Mouse (Mus musculus): ENCODE measurements around the gene Krtap19-4. TPM values are rescaled to one million over a fixed set of nuclear protein-coding genes. Genes with fewer than 3 reads are reported as not detected.

Krtap19-4 gene
- not detected in 2 replicates for polyA plus RNA-seq (2014; fragmentation: Nextera tagmentation; extraction: Ambion mirVana)

DNA sequence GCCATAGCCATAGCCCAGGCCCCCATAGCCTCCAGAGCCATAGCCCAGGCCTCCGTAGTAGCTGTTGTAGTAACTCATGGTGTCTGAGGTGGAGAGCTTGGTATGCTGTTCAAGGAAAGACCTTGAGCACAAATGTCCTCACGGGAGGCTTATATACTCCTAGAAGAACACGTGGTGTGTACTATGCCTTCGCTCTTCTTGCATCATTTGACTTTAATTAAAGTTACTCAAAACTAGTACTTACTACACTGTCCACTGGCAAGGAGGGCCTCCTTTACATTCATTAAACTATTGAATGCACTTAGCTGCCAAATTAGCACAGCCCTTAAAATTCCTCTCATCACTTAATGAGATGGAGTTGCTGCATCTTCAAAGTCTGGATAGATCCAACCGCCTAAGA, at the start of gene Krtap19-4:
Gene Krtap19-4, minus strand, starts transcription at position 101 of the 400 bp plus-strand sequence.
- Histone ChIP-seq H3K9ac (replicated peaks; ENCODE audit: low read length) (no peak within 1 kb of the TSS), H3K4me1 (ENCODE audit: control insufficient read depth, insufficient read depth, low read length) (no peaks in the 10 kb centered on the region), H3K4me3 (ENCODE audit: low read depth, low read length) (no peak within 1 kb of the TSS), H3K4me2 (ENCODE audit: low read depth, low read length) (no peak within 1 kb of the TSS), H3K27me3 (ENCODE audit: control insufficient read depth, insufficient read depth, low read length) (no peaks in the 10 kb centered on the region), H3K36me3 (replicated peaks; ENCODE audit: control insufficient read depth, insufficient read depth, low read depth, low read length) (no peaks in the 10 kb centered on the region), H3K27ac (replicated peaks; ENCODE audit: low read depth, low read length) (no peak within 1 kb of the TSS), H3K9me3 (replicated peaks; ENCODE audit: control insufficient read depth, low read length) (no peaks in the 10 kb centered on the region)
- ATAC-seq (replicated peaks; ENCODE audit: insufficient number of reproducible peaks, low FRiP score, low TSS enrichment, low read depth) (no peak), DNase-seq (ENCODE audit: low spot score) (no peak)
- 87% methylated on average over 5 of the region's 5 CpGs for WGBS

DNA sequence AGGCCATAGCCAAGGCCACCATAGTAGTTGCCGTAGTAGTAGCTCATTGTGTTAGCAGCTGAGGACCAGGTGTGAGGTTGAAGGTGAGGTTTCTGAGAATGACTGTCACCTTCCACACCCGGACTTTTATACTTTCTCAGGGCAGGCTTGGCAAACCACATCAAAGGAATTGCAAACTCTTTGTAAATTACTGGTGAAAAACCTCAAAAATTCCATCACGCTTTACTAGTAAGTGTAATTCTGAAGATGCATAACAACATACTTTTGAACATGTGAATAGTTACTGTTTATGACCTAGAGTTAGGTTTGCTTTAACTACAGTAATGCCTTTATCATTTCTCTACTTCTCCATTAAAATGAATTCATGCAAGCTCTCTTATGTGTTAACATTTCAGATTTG, 47.3 kb upstream of the Krtap19-4 start, which contains the start of gene Krtap19-9b:
Gene Krtap19-9b, minus strand, starts transcription at position 101 of the 400 bp plus-strand sequence.
- no peaks in the 10 kb centered on the region for H3K4me1 ChIP-seq (ENCODE audit: control insufficient read depth, insufficient read depth, low read length)
- H3K4me3 ChIP-seq (ENCODE audit: low read depth, low read length), result no peak within 1 kb of the TSS
- no peak for DNase-seq (ENCODE audit: low spot score)
- no peak within 1 kb of the TSS for H3K4me2 ChIP-seq (ENCODE audit: low read depth, low read length)
- no peaks in the 10 kb centered on the region for H3K27me3 ChIP-seq (ENCODE audit: control insufficient read depth, insufficient read depth, low read length)
- no peak within 1 kb of the TSS for H3K9ac ChIP-seq (replicated peaks; ENCODE audit: low read length)
- H3K9me3 ChIP-seq (replicated peaks; ENCODE audit: control insufficient read depth, low read length), result no peaks in the 10 kb centered on the region
- H3K27ac ChIP-seq (replicated peaks; ENCODE audit: low read depth, low read length), result no peak within 1 kb of the TSS
- no peaks in the 10 kb centered on the region for H3K36me3 ChIP-seq (replicated peaks; ENCODE audit: control insufficient read depth, insufficient read depth, low read depth, low read length)
- WGBS, result 87% methylated on average over 3 of the region's 3 CpGs
- ATAC-seq (replicated peaks; ENCODE audit: insufficient number of reproducible peaks, low FRiP score, low TSS enrichment, low read depth), result no peak

- Histone ChIP-seq H3K27ac (replicated peaks; ENCODE audit: low read depth, low read length) (no peak within 1 kb of the TSS), H3K4me2 (ENCODE audit: low read depth, low read length) (no peak within 1 kb of the TSS), H3K36me3 (replicated peaks; ENCODE audit: control insufficient read depth, insufficient read depth, low read depth, low read length) (no peaks in the 10 kb centered on the region), H3K27me3 (ENCODE audit: control insufficient read depth, insufficient read depth, low read length) (no peaks in the 10 kb centered on the region), H3K9me3 (replicated peaks; ENCODE audit: control insufficient read depth, low read length) (no peaks in the 10 kb centered on the region), H3K4me1 (ENCODE audit: control insufficient read depth, insufficient read depth, low read length) (no peaks in the 10 kb centered on the region), H3K9ac (replicated peaks; ENCODE audit: low read length) (no peak within 1 kb of the TSS), H3K4me3 (ENCODE audit: low read depth, low read length) (no peak within 1 kb of the TSS)
- ATAC-seq (replicated peaks; ENCODE audit: insufficient number of reproducible peaks, low FRiP score, low TSS enrichment, low read depth), result no peak
- 94% methylated on average over 6 of the region's 6 CpGs for WGBS
- no peak for DNase-seq (ENCODE audit: low spot score)
Observed at GRCm38 (mm10) chr16:88896357-88896756, 11.5 kb upstream of the Krtap19-4 start, which contains the start of gene Krtap19-5. Gene Krtap19-5 (minus strand): TSS chr16:88896457.

DNA sequence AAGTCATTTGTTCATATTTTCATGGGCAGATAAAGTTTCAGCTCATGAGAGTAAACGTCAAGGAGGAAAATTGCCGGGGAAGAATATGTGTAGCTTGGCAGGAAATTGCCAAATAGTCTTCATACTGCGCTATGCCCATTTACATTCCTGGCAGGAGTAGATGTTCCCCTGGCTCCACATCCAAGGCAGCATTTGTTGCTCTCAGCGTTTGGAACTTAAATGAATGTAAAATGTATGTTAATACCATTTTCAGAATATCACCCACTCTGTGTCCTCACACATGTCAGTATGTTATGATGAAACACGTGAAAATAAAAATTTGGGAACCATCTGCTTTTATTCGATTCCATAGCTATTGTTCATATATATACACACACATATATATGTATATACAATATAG, 2.0 kb upstream of the Krtap19-4 start:
- H3K36me3 ChIP-seq (replicated peaks; ENCODE audit: control insufficient read depth, insufficient read depth, low read depth, low read length), result no peaks in the 10 kb centered on the region
- no peaks in the 10 kb centered on the region for H3K9me3 ChIP-seq (replicated peaks; ENCODE audit: control insufficient read depth, low read length)
- H3K4me3 ChIP-seq (ENCODE audit: low read depth, low read length), result no peak overlapping the region
- H3K4me2 ChIP-seq (ENCODE audit: low read depth, low read length), result no peak overlapping the region
- H3K27me3 ChIP-seq (ENCODE audit: control insufficient read depth, insufficient read depth, low read length), result no peaks in the 10 kb centered on the region
- no peak for ATAC-seq (replicated peaks; ENCODE audit: insufficient number of reproducible peaks, low FRiP score, low TSS enrichment, low read depth)
- H3K4me1 ChIP-seq (ENCODE audit: control insufficient read depth, insufficient read depth, low read length), result no peaks in the 10 kb centered on the region
- DNase-seq (ENCODE audit: low spot score), result no peak
- 85% methylated on average over 6 of the region's 6 CpGs for WGBS
- no peak overlapping the region for H3K9ac ChIP-seq (replicated peaks; ENCODE audit: low read length)
- H3K27ac ChIP-seq (replicated peaks; ENCODE audit: low read depth, low read length), result no peak overlapping the region

DNA sequence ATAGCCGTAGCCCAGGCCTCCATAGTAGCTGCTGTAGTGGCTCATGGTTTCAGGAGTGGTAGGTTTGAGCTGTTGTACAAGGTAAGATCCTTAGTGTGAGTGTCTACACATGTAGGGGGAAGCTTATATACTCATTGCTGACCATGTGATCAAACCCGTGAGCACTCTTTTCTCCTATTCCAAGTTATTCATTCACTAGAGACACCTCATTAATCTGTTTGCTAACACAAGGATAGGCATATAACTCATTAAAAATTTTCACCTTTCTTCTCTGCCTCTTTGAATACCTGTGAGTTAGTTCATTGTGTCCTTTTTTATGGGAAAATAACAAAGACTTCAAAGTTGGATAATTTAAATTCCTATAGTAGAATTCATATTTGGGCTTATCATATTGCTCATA, 7.0 kb downstream of the Krtap19-4 start, which contains the start of gene Krtap19-3:
Gene Krtap19-3, minus strand, starts transcription at position 101 of the 400 bp plus-strand sequence.
- DNase-seq (ENCODE audit: low spot score) (no peak), ATAC-seq (replicated peaks; ENCODE audit: insufficient number of reproducible peaks, low FRiP score, low TSS enrichment, low read depth) (no peak)
- 93% methylated on average over 2 of the region's 2 CpGs for WGBS
- H3K9ac ChIP-seq (replicated peaks; ENCODE audit: low read length), result no peak within 1 kb of the TSS
- no peak within 1 kb of the TSS for H3K4me2 ChIP-seq (ENCODE audit: low read depth, low read length)
- no peaks in the 10 kb centered on the region for H3K36me3 ChIP-seq (replicated peaks; ENCODE audit: control insufficient read depth, insufficient read depth, low read depth, low read length)
- no peak within 1 kb of the TSS for H3K27ac ChIP-seq (replicated peaks; ENCODE audit: low read depth, low read length)
- H3K27me3 ChIP-seq (ENCODE audit: control insufficient read depth, insufficient read depth, low read length), result no peaks in the 10 kb centered on the region
- no peaks in the 10 kb centered on the region for H3K4me1 ChIP-seq (ENCODE audit: control insufficient read depth, insufficient read depth, low read length)
- H3K9me3 ChIP-seq (replicated peaks; ENCODE audit: control insufficient read depth, low read length), result no peaks in the 10 kb centered on the region
- no peak within 1 kb of the TSS for H3K4me3 ChIP-seq (ENCODE audit: low read depth, low read length)

GRCm38 (mm10) chr16:88874169-88874568, 10.7 kb downstream of the Krtap19-4 start, which contains the start of gene Krtap19-2:
Gene Krtap19-2 (minus strand): TSS chr16:88874269.
- no peak for ATAC-seq (replicated peaks; ENCODE audit: insufficient number of reproducible peaks, low FRiP score, low TSS enrichment, low read depth)
- no peaks in the 10 kb centered on the region for H3K36me3 ChIP-seq (replicated peaks; ENCODE audit: control insufficient read depth, insufficient read depth, low read depth, low read length)
- H3K4me1 ChIP-seq (ENCODE audit: control insufficient read depth, insufficient read depth, low read length), result no peaks in the 10 kb centered on the region
- H3K9ac ChIP-seq (replicated peaks; ENCODE audit: low read length), result no peak within 1 kb of the TSS
- no peak for DNase-seq (ENCODE audit: low spot score)
- no peaks in the 10 kb centered on the region for H3K27me3 ChIP-seq (ENCODE audit: control insufficient read depth, insufficient read depth, low read length)
- no peaks in the 10 kb centered on the region for H3K9me3 ChIP-seq (replicated peaks; ENCODE audit: control insufficient read depth, low read length)
- 93% methylated on average over 3 of the region's 3 CpGs for WGBS
- H3K4me3 ChIP-seq (ENCODE audit: low read depth, low read length), result no peak within 1 kb of the TSS
- no peak within 1 kb of the TSS for H3K27ac ChIP-seq (replicated peaks; ENCODE audit: low read depth, low read length)
- no peak within 1 kb of the TSS for H3K4me2 ChIP-seq (ENCODE audit: low read depth, low read length)

- Histone ChIP-seq H3K27me3 (ENCODE audit: control insufficient read depth, insufficient read depth, low read length) (no peaks in the 10 kb centered on the region), H3K9me3 (replicated peaks; ENCODE audit: control insufficient read depth, low read length) (no peaks in the 10 kb centered on the region), H3K4me2 (ENCODE audit: low read depth, low read length) (no peak within 1 kb of the TSS), H3K4me3 (ENCODE audit: low read depth, low read length) (no peak within 1 kb of the TSS), H3K27ac (replicated peaks; ENCODE audit: low read depth, low read length) (no peak within 1 kb of the TSS), H3K9ac (replicated peaks; ENCODE audit: low read length) (no peak within 1 kb of the TSS), H3K4me1 (ENCODE audit: control insufficient read depth, insufficient read depth, low read length) (no peaks in the 10 kb centered on the region), H3K36me3 (replicated peaks; ENCODE audit: control insufficient read depth, insufficient read depth, low read depth, low read length) (no peaks in the 10 kb centered on the region)
- WGBS, result 87% methylated on average over 6 of the region's 6 CpGs
- ATAC-seq (replicated peaks; ENCODE audit: insufficient number of reproducible peaks, low FRiP score, low TSS enrichment, low read depth) (no peak), DNase-seq (ENCODE audit: low spot score) (no peak)
Observed at GRCm38 (mm10) chr16:88869311-88869710, 15.6 kb downstream of the Krtap19-4 start, which contains the start of gene Krtap19-1. Gene Krtap19-1 (minus strand): TSS chr16:88869411.

DNA sequence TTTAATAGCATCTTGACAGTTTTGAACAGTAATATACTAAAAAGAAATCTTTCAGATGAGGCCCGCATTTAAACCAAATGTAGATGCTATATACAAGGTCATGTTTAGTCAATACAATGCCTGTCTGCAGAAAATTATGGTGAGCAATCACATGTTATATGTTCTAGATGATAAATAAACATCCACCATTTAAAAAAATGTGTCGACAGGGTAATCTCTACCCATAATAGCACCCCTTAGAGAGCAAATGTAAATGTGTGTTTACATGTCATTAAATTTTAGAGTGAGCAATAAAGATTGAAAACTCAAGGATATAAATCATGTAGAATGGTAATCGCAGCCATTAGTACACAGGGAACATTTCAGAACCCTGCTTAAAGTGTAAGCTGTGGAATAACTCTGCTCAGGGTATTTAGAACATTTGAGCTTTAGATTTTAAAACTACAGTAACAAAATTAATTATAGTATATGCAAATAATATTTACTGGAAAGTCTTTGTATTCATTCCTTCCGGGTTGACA, 19.9 kb downstream of the Krtap19-4 start:
- no peak for ATAC-seq (replicated peaks; ENCODE audit: insufficient number of reproducible peaks, low FRiP score, low TSS enrichment, low read depth)
- DNase-seq (ENCODE audit: low spot score), result no peak
- H3K27me3 ChIP-seq (ENCODE audit: control insufficient read depth, insufficient read depth, low read length), result no peaks in the 10 kb centered on the region
- H3K4me1 ChIP-seq (ENCODE audit: control insufficient read depth, insufficient read depth, low read length), result no peaks in the 10 kb centered on the region
- WGBS, result 91% methylated on average over 4 of the region's 4 CpGs
- no peaks in the 10 kb centered on the region for H3K36me3 ChIP-seq (replicated peaks; ENCODE audit: control insufficient read depth, insufficient read depth, low read depth, low read length)
- H3K4me3 ChIP-seq (ENCODE audit: low read depth, low read length), result no peak overlapping the region
- no peaks in the 10 kb centered on the region for H3K9me3 ChIP-seq (replicated peaks; ENCODE audit: control insufficient read depth, low read length)
- no peak overlapping the region for H3K27ac ChIP-seq (replicated peaks; ENCODE audit: low read depth, low read length)
- H3K4me2 ChIP-seq (ENCODE audit: low read depth, low read length), result no peak overlapping the region
- H3K9ac ChIP-seq (replicated peaks; ENCODE audit: low read length), result no peak overlapping the region
